Mouse (Mus musculus): ENCODE results near the gene Flvcr2. TPM values are rescaled to one million over a fixed set of nuclear protein-coding genes. Genes with fewer than 3 reads are reported as not detected.
A peak's percentile ranks its signal among the peaks of the same experiment; 100 is the strongest.
"Not testable (repeated sequence)": the region's sequence is repeated elsewhere in the genome, so short reads cannot be mapped to it uniquely, and the experiment has no call there.

Gene Flvcr2
- total RNA-seq (2021) (1 to 10 TPM; 3.7 to 5.2 TPM), polyA plus RNA-seq (2012; rRNA removed) (2.3 and 2.4 TPM in 2 replicates)
- long read RNA-seq, partial matches to known transcripts = 0 of 5 reads
- long read RNA-seq, other reads (novel, unspliced or antisense) = 1 of 5 reads

DNA sequence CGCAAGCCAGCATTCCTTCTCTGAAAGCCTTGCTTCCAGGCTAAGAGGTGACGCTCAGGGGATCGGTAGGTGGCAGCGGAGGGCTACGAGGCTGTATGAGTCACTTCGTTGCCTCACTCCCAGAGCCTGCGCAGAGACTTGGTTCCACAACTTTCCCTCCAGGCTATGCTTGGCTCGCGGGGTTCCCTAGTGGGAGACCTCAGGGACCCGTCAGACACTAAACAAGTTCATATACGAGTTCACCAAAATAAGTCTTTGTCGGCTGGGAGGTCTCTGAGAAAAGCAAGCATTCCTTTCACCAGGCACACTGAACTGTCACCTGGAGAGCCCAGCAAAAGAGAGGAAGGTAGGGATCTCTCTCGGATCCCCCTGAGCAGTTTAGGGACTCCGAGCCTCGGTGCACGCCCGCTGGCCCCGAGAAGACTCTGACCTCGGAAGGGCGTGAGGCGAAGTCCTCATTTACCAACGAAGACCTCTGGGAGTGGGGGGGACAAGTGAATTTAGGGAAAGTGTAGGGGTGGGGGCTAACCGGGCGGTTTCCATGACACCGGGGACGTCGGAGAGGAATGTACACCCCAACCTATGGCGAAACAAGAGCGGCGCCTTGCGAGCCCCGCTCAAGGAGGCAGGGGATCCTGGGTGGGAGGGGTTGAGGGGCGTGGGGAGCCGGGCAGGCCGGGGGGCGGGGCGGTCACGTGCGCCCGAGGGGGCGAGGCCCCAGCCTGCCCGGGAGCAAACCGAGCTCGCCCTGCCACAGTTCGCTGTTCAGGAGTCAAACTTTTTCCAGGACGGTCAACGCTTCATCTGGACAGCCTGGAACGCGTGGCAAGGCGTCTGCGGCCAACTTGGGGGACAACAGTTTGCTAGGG is at the start of gene Flvcr2:
Gene Flvcr2 (plus strand): TSS at position 713 of the 869 bp plus-strand sequence.
- DNase-seq = peak; percentile 90

DNA sequence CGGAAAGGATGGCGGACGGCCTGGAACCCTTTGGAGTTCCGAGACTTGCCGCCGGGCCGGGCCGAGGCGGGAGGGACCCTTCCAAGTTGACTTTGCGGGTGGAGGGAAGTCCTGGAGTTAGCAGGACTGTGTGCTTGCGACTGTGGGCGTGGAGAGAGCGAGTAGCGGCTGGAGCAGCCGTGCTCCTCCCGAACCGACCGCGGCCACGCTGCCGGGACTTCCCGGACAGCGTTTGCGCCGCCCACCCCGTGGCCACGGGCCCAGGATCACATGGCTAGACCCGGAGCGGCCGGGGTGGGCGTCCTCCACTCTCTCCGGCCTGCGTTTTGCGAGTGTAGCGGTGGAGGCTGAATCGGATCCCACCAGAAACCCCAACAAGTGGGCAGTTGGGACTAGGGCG is 48.2 kb upstream of the Flvcr2 start:
- DNase-seq = not testable (repeated sequence)

DNA sequence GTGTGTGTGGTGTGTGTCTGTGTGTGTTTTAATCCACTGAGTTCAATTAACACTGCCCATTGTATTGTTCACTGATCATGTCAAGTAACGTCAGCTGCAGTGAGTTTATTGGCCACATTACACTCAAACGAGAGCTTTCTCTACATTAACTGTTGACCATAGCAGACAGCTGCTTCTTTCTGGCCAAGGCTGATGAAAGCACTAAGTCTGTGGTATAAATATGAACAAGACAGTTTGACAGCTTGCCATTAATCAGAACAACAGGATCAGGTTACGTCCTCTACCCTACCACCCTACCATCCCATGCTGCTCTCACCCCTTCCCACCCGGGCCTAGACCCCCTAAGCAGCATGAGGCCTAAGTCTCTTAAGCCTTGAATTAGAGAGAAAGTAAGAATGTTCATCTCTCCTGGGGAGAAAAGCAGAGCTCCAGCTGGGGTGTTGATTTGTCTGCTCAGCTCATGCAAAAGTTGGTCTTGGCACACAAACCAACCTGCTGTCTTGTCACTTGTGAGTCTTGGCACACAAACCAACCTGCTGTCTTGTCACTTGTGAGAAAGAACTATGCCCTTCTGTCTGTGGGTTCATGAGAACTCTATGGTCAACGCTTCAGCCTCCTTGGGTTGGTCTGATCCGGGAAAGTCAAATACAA is 46.0 kb upstream of the Flvcr2 start:
- DNase-seq = no peak

DNA sequence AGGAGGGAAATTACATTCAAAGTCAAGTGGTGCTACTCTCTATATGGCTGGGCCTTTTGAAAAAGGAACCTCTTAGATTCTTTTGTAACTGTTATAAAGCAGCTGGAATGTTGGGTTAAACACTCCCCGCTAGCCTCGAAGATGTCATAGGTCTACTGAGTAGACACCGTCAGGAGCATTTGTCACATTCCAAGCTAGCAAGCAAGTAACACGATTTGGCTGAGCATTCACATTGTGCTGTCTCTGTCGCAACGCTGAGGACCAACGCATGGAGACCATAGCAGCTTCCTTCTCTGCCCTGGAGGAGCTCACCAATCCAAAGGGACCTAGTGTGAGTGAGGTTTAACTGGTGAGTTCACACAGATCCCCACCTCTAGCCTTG is 45.5 kb upstream of the Flvcr2 start:
- no peak for DNase-seq

DNA sequence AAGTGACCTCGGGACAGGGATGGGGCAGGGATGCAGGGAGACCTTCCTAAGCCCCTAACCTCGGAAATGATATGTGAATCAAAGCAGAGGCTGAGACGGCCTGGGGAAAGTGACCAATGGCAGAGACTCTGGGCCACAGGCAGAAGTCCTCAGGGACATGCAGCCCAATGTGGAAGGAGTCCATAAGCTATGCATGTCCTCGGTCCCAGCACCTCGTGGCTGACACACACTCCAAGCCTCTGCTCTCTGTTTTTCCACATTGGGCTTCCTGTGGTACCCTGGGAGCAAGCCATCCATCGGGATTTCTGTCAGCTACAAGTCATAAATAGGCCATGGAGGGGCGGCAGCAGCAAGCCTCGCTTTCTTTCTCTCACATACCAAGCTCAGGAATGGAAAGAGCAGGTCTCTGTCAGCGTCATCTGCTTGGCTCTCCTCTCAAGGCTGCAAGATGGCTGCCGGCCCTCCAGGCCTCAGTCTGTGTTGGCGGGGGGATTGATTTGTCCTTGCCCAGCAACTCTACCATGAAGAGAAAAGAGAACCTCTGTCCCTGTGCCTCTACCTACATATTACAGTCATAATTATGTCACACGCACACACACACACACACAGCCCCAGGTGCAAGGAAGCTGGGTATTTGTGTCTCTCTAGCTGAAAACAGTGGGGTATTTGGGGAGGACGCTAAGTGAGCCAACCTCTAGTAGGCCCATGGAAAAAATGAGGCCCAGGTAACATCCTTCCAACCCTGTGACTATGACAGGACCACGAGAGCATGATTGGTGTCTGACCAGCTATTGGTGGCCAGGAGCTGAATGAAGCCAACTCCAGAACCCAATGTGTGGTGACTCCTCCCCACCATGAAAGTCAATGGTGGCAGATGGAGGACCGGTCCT is 43.9 kb upstream of the Flvcr2 start:
- no peak for DNase-seq

DNA sequence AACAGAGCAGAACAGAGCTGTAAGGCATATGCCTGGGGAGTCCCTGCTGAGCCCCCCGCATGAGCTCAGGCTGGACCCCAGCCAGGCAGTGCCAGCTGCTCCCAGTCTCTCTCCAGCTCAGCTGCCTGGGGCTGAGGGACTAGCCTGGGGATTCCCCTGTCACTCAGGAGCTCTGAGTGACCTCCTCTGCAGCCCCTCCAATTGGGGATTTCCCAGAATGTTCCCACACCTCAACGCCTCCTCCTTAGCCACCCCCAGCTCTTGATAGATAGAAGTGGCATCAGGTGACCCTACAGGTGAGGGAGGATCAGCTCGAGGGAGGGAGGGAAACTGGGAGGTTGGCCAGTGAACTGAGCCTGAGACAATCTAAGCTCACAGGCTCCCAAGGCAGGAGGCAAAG is 42.8 kb upstream of the Flvcr2 start:
- DNase-seq = no peak

GRCm38 (mm10) chr12:85704566-85704965 is 41.8 kb upstream of the Flvcr2 start:
- no peak for DNase-seq

DNA sequence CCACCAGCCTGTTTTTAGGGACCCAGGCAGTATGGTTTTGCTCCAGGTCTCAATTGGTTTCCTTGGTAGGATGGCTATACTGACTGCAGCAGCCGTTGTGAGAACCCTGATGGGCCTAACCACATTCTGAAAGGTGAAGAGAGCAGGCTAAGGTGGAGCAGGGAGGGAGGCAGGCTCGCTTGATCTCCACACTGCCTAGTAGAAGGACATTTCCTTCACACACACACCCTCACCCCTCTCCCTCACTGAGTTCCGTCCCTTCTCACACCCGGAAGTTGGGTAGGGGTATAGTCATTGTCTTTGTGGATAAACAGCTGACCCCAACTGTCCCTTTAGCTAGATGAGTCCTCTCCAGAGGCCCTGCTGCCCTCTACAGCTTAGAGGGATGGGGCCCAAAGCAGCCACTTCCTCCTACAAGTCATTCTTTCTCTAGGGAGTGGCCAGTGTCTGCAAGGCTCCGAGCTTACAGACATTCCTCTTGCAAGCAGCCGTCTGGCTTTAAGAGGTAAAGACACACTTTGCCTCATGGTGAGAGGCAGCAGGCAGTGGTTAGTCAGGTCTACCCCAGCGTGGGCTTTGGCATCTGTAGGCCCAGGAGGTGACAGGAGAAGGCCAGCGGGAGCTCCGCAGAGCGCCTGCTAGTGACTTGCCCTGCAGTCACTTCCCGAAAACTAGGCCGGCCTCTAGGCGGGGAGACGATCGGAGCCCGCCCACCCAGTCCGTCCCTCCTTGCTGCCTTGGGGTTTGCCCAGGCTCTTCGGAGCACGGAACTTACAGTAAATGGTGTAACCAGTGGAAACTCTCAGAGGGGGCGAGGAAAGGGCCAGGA is 41.1 kb upstream of the Flvcr2 start:
- peak; percentile 93 for DNase-seq

- no peak for DNase-seq
Observed at GRCm38 (mm10) chr12:85705831-85706530, 40.4 kb upstream of the Flvcr2 start.

DNA sequence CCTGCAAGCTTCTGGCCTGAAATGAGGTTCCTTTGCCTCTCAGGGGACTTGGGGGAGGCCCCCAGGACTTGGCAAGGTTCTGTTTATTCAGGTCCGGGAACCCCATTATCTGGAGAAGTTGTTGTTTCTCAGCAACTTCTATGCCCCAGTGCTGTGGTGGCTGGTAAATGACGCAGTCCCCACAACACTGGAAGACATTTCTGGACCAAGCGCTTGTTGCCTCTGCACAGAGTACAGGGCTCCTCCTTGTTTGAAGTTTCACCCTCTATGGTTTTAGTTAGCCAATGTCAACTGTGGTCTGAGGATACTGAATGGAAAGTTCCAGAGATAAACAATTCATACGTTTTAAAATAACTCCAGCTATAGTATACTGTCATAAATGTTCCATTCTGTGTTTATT is 39.4 kb upstream of the Flvcr2 start:
- no peak for DNase-seq

GRCm38 (mm10) chr12:85707391-85707790 is 38.9 kb upstream of the Flvcr2 start:
- no peak for DNase-seq

GRCm38 (mm10) chr12:85708556-85708955 is 37.8 kb upstream of the Flvcr2 start:
- DNase-seq = no peak

GRCm38 (mm10) chr12:85710695-85711094 is 35.6 kb upstream of the Flvcr2 start:
- DNase-seq = no peak

GRCm38 (mm10) chr12:85712587-85712986 is 33.8 kb upstream of the Flvcr2 start:
- no peak for DNase-seq

GRCm38 (mm10) chr12:85714126-85714525 is 32.2 kb upstream of the Flvcr2 start:
- DNase-seq = no peak

- DNase-seq = no peak
Observed at GRCm38 (mm10) chr12:85725306-85725705, 21.0 kb upstream of the Flvcr2 start.

GRCm38 (mm10) chr12:85726729-85727397 is 19.5 kb upstream of the Flvcr2 start:
- no peak for DNase-seq

- DNase-seq = no peak
Observed at GRCm38 (mm10) chr12:85728181-85728580, 18.2 kb upstream of the Flvcr2 start.

GRCm38 (mm10) chr12:85729022-85729944 is 17.1 kb upstream of the Flvcr2 start:
- peak; percentile 72 for DNase-seq

Data from adrenal gland, adult 2 months (tissue).